Mouse (Mus musculus) lung, postnatal 10 days (tissue): Measurements from ENCODE around the gene Olfr1410.

Experiments
- DNase-seq: peaks from one replicate; pipeline ENCODE4 v3.0.0; 2021

Gene Olfr1410

GRCm38 (mm10) chr1:92641514-92642272 is 36.1 kb downstream of the Olfr1410 start, which contains the start of gene Cops9:
Gene Cops9 (minus strand): TSS chr1:92641985.
- DNase-seq = peak; percentile 93

DNA sequence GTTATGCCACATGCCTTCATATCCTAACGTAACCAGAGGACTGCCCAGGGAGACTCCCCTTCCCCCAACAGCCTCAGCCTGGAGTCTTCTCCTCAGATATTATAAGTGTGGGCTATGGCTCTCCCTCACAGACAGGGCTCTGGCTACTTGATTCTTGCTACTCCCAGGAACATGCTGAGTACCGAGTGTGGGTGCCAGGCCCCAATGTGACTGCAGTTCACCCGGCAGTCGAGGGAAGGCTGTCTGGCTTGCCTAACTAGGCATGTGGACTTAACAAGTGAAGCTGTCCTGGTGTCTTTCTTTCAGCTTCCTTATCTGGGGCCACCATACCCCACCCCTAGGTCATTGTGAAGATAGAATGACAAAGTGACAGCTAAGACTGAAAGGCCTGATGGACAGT is 38.1 kb downstream of the Olfr1410 start:
- DNase-seq = no peak

- DNase-seq = no peak
Observed at GRCm38 (mm10) chr1:92644916-92645315, 39.3 kb downstream of the Olfr1410 start.

- no peak for DNase-seq
Observed at GRCm38 (mm10) chr1:92646111-92646510, 40.5 kb downstream of the Olfr1410 start.

DNA sequence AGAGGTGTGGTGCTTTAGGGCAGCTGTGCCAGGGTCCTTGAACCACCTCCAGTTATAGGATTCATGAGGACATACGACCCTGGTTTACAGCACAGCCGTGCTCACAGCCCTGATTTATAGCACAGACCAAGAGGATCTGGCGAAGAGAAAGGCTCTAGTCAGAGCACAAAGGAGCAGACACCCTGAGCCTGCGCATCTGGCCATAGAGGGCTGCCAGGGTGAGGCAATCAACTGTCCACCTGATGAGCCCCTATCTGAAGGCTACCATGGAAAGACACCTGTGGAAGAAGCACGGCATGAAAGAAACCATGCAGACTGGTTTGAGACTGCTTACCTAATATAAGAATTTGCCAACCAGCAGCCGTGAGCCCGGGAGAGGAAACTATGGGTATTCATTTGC is 41.0 kb downstream of the Olfr1410 start:
- DNase-seq = no peak

- DNase-seq = no peak
Observed at GRCm38 (mm10) chr1:92647026-92647425, 41.4 kb downstream of the Olfr1410 start.

- DNase-seq = peak; percentile 78
Observed at GRCm38 (mm10) chr1:92647752-92648151, 42.2 kb downstream of the Olfr1410 start.

- DNase-seq = no peak
Observed at GRCm38 (mm10) chr1:92648197-92648596, 42.6 kb downstream of the Olfr1410 start.

DNA sequence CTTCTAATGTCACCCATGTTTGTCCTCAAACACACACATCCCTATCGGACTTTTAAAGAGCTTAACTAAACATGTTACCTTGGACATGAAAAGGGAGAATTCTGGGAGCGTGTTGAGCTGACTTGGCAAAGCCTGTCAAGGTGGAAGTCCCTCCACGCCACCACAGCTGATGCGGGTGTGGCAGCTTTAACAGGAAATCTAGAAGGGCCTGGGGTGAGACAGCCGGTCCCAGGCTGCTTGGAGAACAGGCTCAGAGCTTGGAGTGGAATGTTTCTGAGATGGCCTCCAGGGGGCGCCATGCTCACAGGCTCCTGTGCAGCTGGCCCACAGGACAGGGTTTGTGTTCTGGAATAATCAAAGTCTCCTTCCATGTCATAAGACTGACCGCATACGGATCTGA is 43.1 kb downstream of the Olfr1410 start, which contains the start of gene Otos:
Otos (minus strand) TSS at position 169 of the 400 bp plus-strand sequence.
- DNase-seq = peak; percentile 82

DNA sequence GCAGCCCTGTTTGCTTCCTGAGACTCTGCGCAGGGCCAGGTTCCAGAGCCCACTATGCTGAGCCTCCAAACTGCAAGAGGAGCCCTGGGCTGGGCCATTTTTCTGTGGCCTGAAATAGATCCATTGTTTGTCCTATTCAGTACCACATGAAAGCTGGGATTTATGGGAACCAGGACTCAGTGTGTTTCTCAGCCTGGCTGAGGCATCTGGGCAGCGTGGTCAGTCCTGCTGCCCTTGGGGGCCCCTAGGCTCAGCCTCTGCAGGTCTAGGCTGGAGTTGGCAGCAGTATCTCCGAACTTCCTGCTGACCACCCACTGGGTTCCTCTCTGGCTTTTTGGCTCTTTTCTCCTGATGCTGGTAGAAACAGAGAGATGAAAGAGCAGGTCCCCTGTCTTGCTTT is 45.9 kb downstream of the Olfr1410 start:
- DNase-seq = no peak

DNA sequence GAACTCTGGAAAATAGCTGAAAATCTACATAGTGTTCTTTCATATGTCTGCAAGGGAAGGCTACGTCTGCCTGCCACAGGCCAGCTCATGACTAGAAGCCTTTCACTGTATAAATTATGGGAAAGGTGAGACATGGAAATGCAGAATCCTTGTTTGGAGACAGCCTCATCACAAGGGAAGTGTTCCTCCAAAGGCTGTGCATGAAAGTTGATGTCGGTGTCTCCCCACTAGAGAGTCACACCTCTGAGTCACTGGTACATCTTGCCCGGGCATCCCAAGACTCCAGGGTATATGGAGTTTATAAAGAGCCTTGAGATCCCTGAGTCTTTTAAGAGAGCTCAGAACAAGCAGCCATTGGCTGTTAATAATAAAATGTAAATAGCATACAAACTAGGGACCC is 47.6 kb downstream of the Olfr1410 start:
- no peak for DNase-seq

DNA sequence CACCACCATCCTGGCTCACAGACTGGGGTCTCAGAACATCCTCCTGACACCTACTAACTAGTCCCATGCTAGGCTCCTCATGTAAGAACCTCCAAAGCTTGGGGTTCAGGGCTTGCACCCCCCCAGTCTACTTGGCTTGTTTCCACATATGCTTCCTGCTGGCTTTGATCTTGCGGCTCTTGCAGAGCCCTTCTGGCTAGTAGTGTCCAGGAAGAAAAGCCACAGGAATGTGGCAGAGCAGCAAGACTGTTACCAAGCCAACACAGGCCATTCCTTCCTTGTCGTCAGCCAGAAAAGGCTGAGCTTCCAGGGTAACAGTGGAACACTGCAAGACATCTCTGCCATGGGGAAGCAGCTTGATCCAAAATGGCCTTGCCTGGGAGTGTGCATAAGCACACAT is 49.1 kb downstream of the Olfr1410 start:
- peak; percentile 55 for DNase-seq

DNA sequence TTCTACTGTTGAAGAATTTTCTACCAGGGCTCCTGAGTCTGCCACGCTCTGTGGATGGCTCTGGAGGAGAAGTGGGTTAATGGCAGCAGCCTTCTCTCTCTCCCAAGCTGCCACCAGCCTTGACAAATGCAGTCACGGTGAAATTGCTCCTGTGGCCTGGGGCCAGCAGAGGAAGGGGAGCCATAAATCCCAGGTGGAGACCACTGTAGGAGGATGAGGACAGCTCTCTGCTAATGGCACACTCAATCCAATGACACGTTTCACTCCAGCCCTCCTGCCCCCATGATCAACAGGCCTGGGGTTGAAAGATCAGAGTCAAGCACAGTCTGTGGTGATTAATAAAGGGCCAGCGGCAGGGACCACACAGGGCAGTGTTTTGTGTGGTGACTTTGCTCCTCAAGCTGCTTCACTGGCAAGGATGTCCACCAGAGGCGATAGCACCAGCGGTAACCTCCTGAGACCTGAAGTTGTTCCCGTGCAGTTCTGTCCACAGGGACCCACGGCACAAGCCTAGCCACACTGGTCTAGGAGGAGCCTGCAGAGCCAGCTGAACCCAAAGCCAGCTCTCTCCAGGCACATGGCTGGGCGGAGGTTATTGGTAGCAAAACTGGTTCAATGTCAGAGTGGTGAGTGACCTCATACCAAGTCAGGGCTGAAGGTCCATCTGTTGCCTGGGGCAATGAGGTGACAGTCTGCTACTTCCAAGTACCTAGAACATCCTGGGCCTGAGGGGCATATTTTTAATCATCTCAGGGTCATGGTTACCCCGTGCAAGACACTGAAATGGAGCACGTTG is 51.6 kb downstream of the Olfr1410 start:
- no peak for DNase-seq

DNA sequence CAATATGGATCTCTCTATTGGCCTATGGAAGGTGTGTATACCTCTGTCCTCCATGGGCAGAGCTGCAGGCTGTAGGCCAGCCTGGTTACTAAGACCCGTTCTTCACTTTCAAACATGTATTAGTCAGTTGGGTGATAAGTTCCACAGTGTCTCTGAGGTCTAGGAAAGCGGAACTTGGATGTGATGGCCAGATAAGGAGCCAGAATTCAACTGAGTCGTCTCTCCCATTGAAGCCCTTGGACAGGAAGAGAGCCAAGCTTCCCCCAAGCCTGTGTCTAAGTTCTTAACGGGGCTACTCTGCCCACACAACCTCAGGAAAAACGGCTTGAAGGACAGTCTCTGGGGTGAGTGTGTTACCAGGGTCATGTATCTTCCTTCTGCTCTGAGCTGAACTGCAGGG is 53.8 kb downstream of the Olfr1410 start:
- DNase-seq = no peak
